Mouse (Mus musculus): ENCODE measurements at regions not wholly inside any gene's neighbourhood (a gene's known extent, or its start where the extent isn't known, plus 50 kb on each side); places are given as distances from the start of the nearest gene placed in this dataset.

DNA sequence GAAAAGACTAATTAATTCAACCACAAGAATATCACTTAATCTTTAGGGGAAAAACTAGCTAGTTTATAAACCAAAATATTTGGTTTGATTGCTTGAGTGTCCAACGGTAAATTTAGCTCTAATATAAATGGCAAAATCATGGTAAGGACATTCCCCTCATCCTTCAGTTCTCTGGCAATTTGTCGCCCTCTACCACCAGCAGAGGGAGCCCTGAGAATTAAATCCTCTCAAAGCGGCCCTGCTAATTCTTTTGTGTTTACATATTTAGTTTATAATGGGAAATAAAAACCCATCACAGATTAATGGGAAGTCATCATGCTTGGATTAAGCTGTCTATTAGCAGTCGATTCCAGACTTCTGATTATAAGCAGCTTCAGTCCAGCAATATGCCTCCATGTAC is 54.5 kb upstream of the Atp5g3 start:
- H3K27ac ChIP-seq = no peak overlapping the region
- H3K36me3 ChIP-seq = no peaks in the 10 kb centered on the region
- H3K27me3 ChIP-seq = peaks cover 11% of the 10 kb centered on the region; the same call in 1 of the 2 replicates
- ATAC-seq (ENCODE audit: low FRiP score, low read depth) = no peak
- no peak overlapping the region for H3K9ac ChIP-seq
- H3K4me2 ChIP-seq (replicated peaks) = no peak overlapping the region
- 0 out of 2 replicates have a peak, but pooled peaks cover 12% of the 10 kb centered on the region for H3K4me1 ChIP-seq
- H3K4me3 ChIP-seq = no peak overlapping the region
- WGBS = 7% methylated on average over 4 of the region's 4 CpGs
- no peaks in the 10 kb centered on the region for H3K9me3 ChIP-seq
